Mouse (Mus musculus): ENCODE measurements at regions not wholly inside any gene's neighbourhood (a gene's known extent, or its start where the extent isn't known, plus 50 kb on each side); places are given as distances from the start of the nearest gene placed in this dataset.

- in situ Hi-C loops (cut with MboI; ENCODE audit: unreplicated experiment in 2 of 2), result no loop called here
These were observed 361.2 kb upstream of the Mmadhc start for GRCm38 (mm10) chr2:50657826-50658225.

- in situ Hi-C loops (cut with MboI; ENCODE audit: unreplicated experiment in 2 of 2), result no loop called here
These were observed 359.8 kb upstream of the Mmadhc start for GRCm38 (mm10) chr2:50656351-50656750.

- in situ Hi-C loops (cut with MboI; ENCODE audit: unreplicated experiment in 2 of 2), result no loop called here
These were observed 358.3 kb upstream of the Mmadhc start for GRCm38 (mm10) chr2:50654953-50655324.

- in situ Hi-C loops (cut with MboI; ENCODE audit: unreplicated experiment in 2 of 2), result no loop called here
These were observed 357.8 kb upstream of the Mmadhc start for GRCm38 (mm10) chr2:50654221-50654952.

- in situ Hi-C loops (cut with MboI; ENCODE audit: unreplicated experiment in 2 of 2), result no loop called here
These were observed 356.6 kb upstream of the Mmadhc start for GRCm38 (mm10) chr2:50653121-50653615.

- in situ Hi-C loops (cut with MboI; ENCODE audit: unreplicated experiment in 2 of 2), result no loop called here
These were observed 353.1 kb upstream of the Mmadhc start for GRCm38 (mm10) chr2:50649656-50650055.

- in situ Hi-C loops (cut with MboI; ENCODE audit: unreplicated experiment in 2 of 2), result no loop called here
These were observed 346.6 kb upstream of the Mmadhc start for GRCm38 (mm10) chr2:50643219-50643618.

- in situ Hi-C loops (cut with MboI; ENCODE audit: unreplicated experiment in 2 of 2), result no loop called here
These were observed 345.6 kb upstream of the Mmadhc start for GRCm38 (mm10) chr2:50642198-50642597.

GRCm38 (mm10) chr2:50635896-50636295, 339.3 kb upstream of the Mmadhc start:
- in situ Hi-C loops (cut with MboI; ENCODE audit: unreplicated experiment in 2 of 2), result no loop called here

GRCm38 (mm10) chr2:50631786-50632185, 335.2 kb upstream of the Mmadhc start:
- in situ Hi-C loops (cut with MboI; ENCODE audit: unreplicated experiment in 2 of 2), result no loop called here

GRCm38 (mm10) chr2:50627501-50627900, 330.9 kb upstream of the Mmadhc start:
- in situ Hi-C loops (cut with MboI; ENCODE audit: unreplicated experiment in 2 of 2), result no loop called here

GRCm38 (mm10) chr2:50625233-50625749, 328.7 kb upstream of the Mmadhc start:
- in situ Hi-C loops (cut with MboI; ENCODE audit: unreplicated experiment in 2 of 2), result no loop called here

- in situ Hi-C loops (cut with MboI; ENCODE audit: unreplicated experiment in 2 of 2), result no loop called here
These were observed 312.5 kb upstream of the Mmadhc start for GRCm38 (mm10) chr2:50609086-50609485.

- in situ Hi-C loops (cut with MboI; ENCODE audit: unreplicated experiment in 2 of 2), result no loop called here
These were observed 292.6 kb upstream of the Mmadhc start for GRCm38 (mm10) chr2:50589195-50589594.

- in situ Hi-C loops (cut with MboI; ENCODE audit: unreplicated experiment in 2 of 2), result no loop called here
These were observed 292.1 kb upstream of the Mmadhc start for GRCm38 (mm10) chr2:50588652-50589051.

- in situ Hi-C loops (cut with MboI; ENCODE audit: unreplicated experiment in 2 of 2), result no loop called here
These were observed 289.9 kb upstream of the Mmadhc start for GRCm38 (mm10) chr2:50586321-50587050.

- in situ Hi-C loops (cut with MboI; ENCODE audit: unreplicated experiment in 2 of 2), result no loop called here
These were observed 283.0 kb upstream of the Mmadhc start for GRCm38 (mm10) chr2:50579620-50580019.

- in situ Hi-C loops (cut with MboI; ENCODE audit: unreplicated experiment in 2 of 2), result no loop called here
These were observed 281.9 kb upstream of the Mmadhc start for GRCm38 (mm10) chr2:50578278-50579043.

GRCm38 (mm10) chr2:50577736-50578135, 281.1 kb upstream of the Mmadhc start:
- in situ Hi-C loops (cut with MboI; ENCODE audit: unreplicated experiment in 2 of 2), result no loop called here

- in situ Hi-C loops (cut with MboI; ENCODE audit: unreplicated experiment in 2 of 2), result no loop called here
These were observed 276.9 kb upstream of the Mmadhc start for GRCm38 (mm10) chr2:50573455-50573854.

GRCm38 (mm10) chr2:50571021-50571420, 274.4 kb upstream of the Mmadhc start:
- in situ Hi-C loops (cut with MboI; ENCODE audit: unreplicated experiment in 2 of 2), result no loop called here
